Mouse (Mus musculus) mesoderm, embryonic 11.5 days (tissue): Measurements from ENCODE around the gene Pcna.

Experiments used
- DNase-seq: peaks from one replicate; pipeline ENCODE4 v3.0.0-alpha.2; 2012; ENCODE audit warnings: low read depth, low spot score

Gene Pcna

DNA sequence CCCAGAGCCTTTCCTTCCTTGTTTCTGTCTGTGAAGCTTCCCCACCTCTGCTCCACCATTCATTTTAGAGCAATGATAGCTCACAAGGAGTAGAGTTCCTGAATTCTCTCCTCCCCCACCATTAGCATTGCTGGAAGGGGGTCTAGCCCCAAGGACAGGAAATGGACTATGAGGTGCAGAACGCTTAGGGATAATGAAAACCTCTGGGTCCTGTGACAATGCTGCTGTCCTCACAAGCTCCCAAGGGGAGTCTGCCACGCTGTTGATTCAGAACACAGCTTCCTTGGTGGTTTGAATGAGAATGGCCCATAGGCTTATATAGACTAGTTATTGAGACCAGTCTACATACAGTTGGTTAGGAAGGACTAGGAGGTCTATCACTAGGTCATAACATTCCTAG lies 17.8 kb downstream of the Pcna start:
- DNase-seq: no peak

DNA sequence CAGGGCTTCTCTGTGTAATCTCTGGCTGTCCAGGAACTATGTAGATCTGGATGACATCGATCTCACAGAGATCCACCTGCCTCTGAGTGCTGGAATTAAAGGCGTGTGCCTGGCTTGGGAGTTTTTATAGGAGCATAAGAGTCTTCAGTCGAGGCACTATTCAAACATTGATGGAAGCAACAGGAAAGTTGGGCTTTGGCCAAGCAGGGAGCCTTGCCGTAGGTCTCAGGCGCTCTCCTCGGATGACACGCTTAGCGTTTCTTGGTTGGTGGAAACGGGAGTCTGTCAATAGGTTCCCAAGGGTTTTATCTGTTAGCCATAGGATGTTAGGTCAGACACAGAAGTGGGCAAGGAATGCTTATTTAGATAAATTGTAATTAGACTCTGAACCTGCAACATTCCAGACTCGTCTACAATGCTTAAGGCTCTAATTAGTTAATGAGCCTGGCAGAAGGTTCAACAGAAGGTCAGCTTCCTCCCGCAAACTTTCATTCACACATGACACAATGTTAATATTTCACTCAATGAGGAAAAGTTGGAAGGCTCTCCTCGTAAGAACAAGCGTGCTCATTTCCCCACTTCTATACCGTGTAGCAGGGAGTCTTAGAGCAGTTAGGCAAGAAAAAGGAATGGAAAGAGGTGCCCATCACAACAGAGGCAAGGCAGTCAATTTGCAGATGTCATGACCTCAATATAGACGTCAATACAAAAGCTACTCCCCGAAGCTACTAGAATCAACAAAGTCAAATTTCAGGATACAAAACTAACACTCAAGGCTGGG lies 18.9 kb downstream of the Pcna start:
- DNase-seq: no peak

DNA sequence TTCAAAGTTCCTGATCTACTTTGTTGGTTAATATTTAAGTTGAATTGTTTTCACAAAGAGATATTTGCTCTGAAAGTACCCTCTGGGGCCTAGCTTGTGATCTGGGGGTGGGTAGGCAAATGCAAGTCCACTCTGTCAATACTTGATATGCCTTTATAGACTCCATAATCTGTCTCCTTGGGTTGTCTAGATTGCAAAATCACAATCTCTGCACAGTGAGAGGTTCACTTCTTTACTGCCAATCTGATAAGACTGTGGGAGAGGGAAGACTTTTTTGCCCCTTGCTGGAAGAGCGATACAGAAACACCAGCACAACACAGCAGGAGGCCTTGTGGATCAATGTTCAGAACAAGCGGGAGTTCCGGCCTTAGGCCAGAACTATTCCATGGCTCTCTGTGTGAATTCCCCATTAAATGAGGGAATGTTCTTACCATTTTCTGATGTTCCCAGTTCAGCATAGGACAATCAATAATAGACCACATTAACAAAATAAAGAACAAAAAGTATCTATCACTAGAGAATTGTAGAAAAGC lies 20.6 kb downstream of the Pcna start:
- no peak for DNase-seq

DNA sequence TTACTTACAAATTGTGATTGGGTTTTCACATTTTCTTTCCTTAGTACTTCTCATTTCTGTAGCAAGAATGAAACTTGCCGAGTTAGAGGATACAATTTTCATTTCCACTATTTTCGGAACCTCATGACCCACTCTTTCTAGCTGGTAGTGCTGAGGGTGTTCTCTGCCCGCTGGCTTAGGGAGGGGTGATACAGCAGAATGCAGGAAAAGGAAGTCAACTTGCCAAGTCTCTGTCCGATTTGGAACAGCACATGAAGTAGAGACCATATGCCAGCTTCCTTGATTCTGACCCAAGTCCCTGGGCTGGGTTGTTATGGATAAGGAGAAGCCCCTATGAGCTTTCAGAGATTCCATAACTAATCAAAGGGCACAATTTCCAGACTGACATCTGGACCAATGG lies 28.8 kb downstream of the Pcna start:
- no peak for DNase-seq

DNA sequence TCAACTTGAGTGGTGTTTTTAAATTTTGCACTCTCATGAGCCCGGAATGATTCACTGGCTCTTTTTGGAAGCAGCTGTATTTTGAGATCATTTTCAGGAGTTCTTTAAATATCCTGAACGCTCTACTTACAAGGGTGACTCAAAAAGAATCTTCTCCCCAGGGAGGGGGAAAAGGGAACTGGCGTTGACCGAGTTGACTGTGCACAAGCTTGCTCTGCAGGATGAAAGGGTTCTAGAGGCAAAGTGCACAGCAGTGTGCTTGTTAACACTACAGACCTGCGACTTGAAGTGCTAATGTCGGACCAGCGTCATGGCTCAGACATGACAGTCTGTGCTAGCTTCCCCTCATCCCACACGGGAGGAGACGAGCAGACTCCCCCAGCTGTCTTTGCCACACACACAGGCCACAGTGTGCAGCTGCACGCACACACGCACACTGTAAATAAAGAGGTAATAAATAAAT lies 31.5 kb downstream of the Pcna start:
- DNase-seq: no peak

DNA sequence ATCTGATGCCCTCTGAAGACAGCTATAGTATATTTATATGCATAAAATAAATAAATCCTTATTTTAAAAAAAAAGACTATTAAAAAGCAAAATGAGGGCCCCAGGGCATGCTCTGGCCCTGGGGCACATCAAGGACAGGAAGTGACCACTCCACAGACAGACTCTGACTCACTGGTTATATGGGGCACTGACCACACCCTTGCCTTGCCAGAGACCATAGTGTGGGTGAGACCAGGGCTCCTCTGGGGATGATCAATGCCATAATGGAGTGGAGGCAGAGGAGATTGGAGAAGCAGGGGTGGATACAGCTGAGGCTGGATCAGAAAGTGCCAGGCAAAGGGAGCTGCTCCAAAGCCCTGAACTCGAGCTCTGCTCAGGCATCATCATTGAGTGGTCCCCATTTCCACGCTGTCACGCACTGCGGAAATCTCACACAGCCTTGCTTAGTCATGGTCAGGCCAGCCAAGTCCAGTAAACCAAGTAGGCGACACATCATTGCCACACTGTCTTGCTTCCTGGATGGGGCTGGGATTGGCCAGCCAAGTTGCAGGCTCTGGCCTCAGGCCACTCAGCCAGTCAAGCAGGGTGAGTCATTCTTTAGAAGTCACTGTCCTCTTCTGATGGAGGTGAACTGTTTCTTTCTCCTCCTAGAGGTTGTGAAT lies 41.0 kb downstream of the Pcna start:
- no peak for DNase-seq

DNA sequence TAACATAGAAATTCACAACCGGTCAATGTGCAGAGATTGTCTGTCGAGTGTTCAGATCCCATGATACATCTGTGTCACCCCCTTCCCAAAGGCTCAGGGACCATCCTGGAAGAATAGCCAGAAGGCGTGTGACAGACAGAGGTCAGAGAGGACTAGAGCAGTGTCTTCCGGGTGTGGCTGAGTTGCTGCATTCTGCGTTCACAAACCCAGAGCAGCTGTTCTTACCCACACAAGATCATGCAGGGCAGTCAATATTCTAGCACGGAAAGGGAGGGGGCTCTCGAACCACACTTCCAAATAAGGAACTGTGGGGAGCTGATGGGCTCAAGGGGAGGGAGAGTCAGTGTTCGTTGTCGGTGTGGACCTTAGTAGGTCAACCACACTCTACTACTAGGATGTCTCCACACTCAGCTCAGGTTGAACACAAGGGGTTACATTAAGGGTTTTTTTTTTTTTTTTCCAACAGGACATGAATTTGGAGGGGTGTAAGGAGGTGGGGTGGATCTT lies 42.3 kb downstream of the Pcna start:
- DNase-seq: no peak

DNA sequence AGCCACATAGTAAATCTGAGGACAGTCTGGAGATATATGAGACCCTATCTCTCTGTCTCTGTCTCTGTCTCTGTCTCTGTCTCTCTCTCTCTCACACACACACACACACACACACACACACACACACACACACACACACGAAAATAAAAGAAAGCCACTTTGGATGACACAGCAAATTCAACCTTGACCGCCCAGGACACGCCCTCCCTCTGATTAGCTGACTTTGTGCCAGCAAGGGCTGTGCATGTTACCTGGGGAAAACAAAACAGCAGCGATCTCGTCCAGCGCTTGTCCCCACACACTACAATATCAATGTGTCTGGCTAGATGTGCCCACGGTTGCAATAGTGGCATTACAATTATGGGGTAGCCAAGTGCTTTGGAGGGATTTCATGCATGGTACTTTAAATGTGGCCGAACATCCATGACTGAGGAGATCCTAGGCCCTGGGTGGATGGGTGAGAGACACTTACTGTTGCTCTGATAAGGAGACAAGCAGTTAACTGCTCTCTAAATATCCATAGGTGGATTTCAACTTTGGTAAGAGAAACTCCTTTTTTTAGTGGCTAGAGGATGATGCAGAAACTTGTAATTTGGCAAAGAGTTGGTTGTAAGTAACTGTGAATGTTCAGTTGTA lies 44.8 kb downstream of the Pcna start:
- no peak for DNase-seq

DNA sequence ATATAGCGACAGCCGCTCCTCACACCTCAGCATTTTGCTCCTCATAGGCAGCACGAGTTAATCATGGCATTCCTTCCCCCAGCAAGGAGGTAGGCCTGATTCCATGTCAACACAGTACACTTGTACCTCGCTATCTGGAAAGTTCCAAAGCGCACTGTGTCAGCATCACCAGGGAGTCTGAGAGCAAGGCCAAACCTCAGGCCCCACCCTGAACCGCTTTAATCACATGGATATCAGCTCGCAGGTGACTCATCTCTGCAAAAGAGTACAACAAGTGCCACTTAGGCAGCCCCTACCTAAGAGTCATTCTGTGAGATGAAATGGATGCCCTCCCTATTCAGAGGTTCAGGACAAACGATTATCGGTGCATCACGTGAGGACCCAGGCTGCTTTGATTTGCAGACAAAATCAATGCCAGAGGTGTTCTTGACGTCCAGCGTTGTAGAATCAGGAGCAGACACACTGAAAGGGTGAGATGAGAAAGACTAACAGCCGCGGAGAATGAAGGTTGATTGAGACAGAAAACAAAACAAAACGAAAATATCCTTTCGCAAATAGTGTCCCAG lies 46.7 kb downstream of the Pcna start:
- DNase-seq: no peak

DNA sequence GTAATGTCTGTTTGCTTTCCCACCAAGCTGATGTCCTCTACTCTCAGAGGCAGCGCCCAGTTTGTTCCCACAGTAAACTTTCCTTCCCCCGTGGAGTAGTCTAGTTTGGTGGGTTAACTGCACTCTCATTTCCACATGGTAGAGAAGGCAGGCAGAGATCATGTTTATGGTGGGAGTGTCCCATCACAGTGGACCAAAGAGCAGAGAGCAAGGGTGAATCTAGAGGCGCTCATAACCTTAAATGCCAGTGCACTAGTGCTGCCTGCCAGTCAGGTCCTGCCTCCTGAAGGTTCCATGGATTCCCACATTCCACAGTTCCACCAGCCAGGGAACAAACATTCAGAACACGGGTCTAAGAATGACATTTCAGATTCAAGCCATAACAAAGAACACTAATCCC lies 47.6 kb downstream of the Pcna start:
- no peak for DNase-seq

DNA sequence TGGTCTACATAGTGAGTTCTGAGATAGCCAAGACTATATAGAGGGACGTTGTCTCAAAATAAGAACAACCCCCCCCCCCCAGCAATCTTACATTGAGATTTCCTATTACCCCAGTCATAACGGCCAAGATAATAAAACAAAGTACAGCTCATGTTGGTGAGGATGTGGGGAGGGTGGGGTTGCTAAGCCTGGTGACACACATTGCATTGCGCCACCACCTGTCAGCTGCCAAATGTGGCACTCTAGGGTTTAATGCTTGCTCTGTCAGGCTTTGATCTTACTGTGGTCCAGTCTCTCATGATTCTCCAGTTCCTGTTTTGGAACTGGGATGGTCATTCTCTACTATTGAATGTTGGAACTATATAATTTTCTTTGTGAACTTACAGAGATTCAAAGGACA lies 49.3 kb downstream of the Pcna start:
- no peak for DNase-seq

DNA sequence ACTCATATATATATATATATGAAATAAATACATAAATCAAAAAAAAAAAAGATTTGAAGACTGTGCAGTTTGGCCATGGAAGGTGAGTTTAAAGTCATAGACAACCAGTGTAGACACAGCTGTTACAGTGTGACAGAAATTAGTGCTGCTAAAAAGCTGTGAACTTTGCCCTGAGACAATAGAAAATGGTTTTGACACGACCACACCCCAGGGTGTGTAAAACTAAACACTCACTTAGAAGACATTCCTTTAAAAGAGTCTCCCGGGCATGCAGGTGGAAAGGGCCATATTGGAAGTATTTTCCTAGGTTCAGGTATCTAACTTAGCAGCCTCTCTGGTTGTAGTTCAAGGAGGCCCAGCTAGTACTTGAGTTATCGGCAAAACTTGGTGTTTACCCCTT lies 49.9 kb downstream of the Pcna start:
- DNase-seq: no peak
